Mouse (Mus musculus): Measurements from ENCODE around the gene Sympk.
A peak's percentile ranks its signal among the peaks of the same experiment; 100 is the strongest.
"Not testable (repeated sequence)": the region's sequence is repeated elsewhere in the genome, so short reads cannot be mapped to it uniquely, and the experiment has no call there.

Gene Sympk

DNA sequence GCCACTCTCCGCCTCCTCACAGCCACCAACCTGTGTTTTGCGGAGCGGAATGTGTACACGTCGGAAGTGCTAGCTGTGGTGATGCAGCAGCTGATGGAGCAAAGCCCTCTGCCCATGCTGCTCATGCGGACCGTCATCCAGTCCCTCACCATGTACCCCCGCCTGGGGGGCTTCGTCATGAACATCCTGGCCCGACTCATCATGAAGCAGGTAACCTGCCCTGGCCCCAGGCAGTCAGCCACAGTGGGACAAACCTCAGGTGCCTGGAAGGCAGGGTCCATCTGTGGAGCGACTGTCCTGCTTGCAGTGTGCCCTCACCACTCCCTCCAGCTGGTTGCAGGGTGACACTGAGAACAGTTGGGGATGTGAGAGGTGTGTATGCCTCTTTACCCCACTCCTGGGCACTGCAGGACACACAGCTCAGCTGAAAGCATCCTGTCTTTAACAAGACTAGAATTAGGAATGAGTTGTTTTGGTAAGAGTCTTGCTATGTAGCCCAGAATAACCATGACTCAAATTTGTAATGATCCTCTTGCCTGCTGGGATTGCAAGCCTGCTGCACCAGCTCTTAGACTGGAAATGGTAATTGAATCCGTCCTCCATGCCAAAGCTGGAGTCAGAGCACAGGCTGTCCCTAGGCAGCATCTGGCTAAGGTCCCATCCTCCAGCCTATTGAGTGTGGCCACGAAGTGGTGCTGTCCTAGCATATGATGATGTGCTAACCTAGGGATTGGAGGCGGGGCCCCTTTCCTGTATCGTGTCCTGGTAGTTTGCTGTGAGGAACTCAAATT, 28.4 kb downstream of the Sympk start:
- DNase-seq (ENCODE audit: extremely low read depth, low read depth): no peak

DNA sequence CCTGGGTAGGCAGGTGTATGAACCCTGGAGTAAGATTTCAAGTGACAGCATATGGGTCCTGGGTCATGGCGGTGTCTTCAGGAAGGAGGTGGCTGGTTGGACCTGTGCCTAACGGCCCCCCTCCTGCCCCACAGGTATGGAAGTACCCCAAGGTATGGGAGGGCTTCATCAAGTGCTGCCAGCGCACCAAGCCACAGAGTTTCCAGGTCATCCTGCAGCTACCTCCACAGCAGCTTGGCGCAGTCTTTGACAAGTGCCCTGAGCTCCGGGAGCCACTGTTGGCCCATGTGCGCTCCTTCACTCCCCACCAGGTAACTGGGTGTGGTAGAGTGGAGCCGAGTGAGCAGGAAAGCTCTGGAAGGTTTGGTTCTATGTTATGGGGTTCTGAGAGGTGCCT, 29.0 kb downstream of the Sympk start:
- no peak for DNase-seq (ENCODE audit: extremely low read depth, low read depth)

DNA sequence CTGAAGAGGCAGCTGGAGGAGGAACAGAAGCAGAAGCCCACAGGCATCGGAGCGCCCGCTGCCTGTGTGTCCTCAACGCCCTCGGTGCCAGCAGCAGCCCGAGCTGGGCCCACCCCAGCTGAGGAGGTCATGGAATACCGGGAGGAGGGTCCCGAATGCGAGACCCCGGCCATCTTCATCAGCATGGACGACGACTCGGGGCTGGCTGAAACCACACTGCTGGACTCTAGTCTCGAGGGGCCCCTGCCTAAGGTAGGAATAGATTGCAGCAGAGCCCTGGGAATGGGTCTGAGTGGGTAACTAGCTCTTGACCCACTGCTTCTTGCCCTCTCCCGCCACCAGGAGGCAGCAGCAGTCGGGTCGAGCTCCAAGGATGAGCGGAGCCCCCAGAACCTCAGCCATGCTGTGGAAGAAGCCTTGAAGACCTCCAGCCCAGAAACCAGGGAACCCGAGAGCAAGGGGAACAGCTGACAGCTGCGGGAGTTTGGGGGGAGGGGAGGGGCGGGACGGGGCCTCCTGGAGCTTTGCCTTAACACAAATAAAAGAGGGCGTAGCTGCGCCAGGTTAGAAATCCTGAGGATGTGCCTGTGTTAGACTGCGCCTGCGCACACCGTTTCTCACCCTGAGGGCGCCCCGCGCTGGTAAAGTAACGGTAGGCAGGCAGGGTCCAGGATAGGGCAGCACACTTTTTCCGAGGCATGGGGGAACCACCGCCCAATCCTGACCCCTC, 30.0 kb downstream of the Sympk start, which contains the start of gene Rsph6a:
Gene Rsph6a (plus strand): TSS at position 644 of the 730 bp plus-strand sequence.
- DNase-seq (ENCODE audit: extremely low read depth, low read depth): no peak

GRCm38 (mm10) chr7:19054777-19055076, 30.6 kb downstream of the Sympk start:
- DNase-seq (ENCODE audit: extremely low read depth, low read depth): no peak

DNA sequence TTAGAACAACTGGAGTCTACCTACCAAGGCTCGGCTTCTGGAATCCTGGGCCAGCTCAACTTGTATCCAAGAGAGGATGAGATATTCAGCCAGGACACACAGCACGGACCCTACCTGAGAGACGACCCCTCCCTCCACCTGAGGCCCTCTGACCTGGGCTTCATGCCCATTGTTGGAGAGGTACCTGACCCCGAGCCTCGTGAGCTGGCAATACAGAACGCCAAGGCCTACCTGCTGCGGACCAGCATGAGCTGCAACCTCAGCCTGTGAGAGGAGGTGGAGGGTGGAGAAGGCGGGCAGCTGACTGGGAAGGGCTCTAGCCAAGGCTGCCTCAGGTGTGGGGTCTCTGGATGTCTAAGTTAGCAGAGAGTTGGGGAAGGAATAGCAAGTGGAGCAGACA, 30.9 kb downstream of the Sympk start:
- no peak for DNase-seq (ENCODE audit: extremely low read depth, low read depth)

DNA sequence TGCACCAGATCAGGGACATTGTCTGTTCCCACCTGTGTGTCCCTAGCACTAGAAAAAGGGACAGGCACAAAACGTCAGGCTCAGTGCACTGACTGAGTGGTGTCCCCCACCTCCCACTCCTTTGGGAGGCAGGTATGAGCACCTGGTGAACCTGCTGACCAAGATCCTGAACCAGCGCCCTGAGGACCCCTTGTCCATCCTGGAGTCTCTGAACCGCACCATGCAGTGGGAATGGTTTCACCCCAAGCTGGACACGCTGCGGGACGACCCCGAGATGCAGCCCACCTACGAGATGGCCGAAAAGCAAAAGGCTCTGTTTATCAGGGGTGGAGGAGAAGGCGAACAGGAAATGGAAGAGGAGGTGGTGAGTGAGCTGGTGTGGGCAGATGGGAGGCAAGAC, 33.2 kb downstream of the Sympk start:
- no peak for DNase-seq (ENCODE audit: extremely low read depth, low read depth)

DNA sequence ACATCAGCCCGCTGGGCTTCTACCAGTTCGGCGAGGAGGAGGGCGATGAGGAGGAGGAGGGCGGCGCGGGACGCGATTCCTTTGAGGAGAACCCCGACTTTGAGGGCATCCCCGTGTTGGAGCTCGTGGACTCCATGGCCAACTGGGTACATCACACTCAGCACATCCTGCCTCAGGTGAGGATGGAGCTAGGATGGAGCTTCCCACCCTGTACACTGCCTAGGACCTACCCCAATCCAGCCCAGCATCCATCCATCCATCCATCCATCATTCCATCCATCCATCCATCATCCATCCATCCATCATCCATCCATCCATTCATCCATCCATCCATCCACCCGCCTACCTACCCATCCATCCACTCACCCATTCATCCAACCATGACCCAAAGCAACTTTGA, 41.7 kb downstream of the Sympk start:
- no peak for DNase-seq (ENCODE audit: extremely low read depth, low read depth)

DNA sequence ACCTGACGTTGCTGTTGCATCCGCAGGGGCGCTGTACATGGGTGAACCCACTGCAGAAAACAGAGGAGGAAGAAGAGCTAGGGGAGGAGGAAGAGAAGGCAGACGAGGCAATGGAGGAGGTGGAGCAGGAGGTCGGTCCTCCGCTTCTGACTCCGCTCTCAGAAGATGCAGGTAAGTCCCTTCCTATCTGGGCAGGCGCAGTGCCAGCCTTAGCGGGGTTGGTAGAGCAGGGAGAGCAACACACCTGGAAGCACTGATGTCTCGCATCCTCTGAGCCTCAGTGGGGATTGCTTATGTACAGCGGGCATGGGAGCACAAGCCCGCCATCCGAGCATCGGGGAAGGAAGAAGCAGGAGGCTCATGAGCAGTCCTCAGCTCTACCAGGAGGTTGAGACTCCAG, 42.9 kb downstream of the Sympk start:
- DNase-seq (ENCODE audit: extremely low read depth, low read depth): no peak

- no peak for DNase-seq (ENCODE audit: extremely low read depth, low read depth)
These were observed 43.8 kb downstream of the Sympk start for GRCm38 (mm10) chr7:19067935-19068334.

GRCm38 (mm10) chr7:19068707-19069106, 44.5 kb downstream of the Sympk start:
- peak; percentile 57 for DNase-seq (ENCODE audit: extremely low read depth, low read depth)

DNA sequence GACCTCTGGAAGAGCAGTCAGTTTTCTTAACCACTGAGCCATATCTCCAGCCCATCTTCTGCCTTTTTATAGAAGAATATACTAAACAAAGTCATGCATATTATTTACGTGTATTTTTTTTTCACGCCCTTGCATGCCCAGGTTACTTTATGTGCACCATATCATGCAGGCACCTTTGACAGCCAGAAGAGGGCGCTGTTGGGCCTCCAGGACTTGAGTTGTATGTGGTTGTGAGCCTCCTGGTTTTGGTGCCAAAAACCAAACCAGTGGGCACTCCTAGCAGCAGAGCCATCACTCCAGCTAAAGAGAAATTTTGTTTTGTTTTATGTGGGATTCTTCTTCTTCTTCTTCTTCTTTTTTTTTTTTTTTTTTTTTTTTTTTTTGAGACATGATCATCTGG, 45.3 kb downstream of the Sympk start:
- peak; percentile 36 for DNase-seq (ENCODE audit: extremely low read depth, low read depth)

GRCm38 (mm10) chr7:19071024-19071423, 46.8 kb downstream of the Sympk start:
- DNase-seq (ENCODE audit: extremely low read depth, low read depth): not testable (repeated sequence)

- DNase-seq (ENCODE audit: extremely low read depth, low read depth): no peak
These were observed 49.3 kb downstream of the Sympk start for GRCm38 (mm10) chr7:19073504-19073903.

- no peak for DNase-seq (ENCODE audit: extremely low read depth, low read depth)
These were observed 50.3 kb downstream of the Sympk start for GRCm38 (mm10) chr7:19074494-19074893.

DNA sequence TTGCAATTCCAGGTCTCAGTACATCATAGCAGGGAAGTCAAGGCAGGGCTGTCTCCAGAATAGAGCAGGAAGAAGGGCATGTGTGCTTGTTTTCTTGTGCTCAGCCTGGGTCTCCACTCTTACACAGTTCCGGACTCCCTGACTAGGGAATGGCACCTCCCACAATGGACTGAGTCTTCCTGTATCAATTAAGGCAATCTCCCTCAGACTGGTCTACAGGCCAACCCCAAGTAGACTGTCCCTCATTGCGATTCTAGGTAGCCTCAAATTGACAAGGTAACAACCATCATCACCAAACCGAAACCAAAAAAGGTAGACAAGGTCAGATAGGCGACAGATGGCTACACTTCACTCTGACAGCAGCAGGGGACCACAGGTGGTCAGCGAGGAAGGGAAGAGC, 51.1 kb downstream of the Sympk start:
- DNase-seq (ENCODE audit: extremely low read depth, low read depth): no peak

- DNase-seq (ENCODE audit: extremely low read depth, low read depth): peak; percentile 87
These were observed 51.8 kb downstream of the Sympk start, which contains the start of gene Dmwd for GRCm38 (mm10) chr7:19075723-19076585. Gene Dmwd, plus strand, starts transcription at chr7:19076227.

DNA sequence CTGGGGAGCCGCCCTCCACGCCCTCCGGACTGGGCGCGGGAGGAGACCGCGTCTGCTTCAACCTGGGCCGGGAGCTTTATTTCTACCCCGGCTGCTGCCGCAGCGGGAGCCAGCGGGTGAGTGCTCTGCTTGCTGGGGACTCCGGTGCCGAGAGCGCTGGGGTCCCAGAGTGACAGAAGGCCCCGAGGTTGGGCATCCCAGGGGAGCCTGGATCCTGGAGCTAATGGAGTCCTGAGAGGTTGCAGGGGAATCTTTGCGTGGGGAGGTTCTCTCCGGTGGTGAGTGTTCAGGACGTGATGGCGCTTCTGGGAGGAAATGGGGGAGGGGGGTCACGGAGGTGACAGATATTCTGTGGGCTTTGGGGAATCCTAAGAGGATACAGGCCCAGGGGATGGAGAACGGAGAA, 52.4 kb downstream of the Sympk start:
- DNase-seq (ENCODE audit: extremely low read depth, low read depth): no peak

DNA sequence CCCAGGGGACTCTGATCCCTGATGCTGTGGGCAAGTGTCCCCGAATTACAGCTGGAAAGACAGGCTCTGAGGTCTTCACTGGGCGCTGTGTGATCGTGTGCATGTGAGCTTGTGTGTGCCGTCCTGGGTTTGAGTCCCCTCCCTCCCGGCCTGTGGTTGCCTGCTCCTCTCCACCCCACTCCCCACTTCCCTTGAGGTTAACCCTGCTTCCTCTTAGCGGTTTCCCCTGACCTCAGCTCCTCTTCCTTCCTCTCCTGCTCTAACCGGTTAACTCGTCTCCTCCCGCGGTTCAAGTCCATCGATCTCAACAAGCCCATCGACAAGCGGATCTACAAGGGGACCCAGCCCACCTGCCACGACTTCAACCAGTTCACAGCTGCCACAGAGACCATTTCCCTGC, 53.6 kb downstream of the Sympk start:
- DNase-seq (ENCODE audit: extremely low read depth, low read depth): peak; percentile 78

DNA sequence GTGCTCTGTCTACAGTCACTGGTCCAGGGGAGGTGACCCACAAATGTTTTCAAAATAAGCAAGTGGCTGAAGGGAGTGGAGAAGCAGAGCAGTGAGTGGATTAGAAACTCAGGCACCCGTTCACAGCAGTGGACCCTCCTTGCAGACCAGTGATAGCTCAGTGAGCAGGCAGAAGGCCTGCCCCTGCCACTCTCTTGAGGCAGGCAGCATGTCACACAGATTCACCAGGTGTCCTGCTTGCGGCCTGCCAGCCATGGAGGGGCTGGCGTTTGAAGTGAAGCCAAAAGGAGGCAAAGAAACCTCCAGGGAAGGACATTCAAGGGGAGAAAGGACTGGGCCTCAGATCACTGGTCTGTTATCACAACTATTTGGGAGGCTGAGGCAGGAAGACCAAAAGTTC, 54.6 kb downstream of the Sympk start:
- DNase-seq (ENCODE audit: extremely low read depth, low read depth): no peak

DNA sequence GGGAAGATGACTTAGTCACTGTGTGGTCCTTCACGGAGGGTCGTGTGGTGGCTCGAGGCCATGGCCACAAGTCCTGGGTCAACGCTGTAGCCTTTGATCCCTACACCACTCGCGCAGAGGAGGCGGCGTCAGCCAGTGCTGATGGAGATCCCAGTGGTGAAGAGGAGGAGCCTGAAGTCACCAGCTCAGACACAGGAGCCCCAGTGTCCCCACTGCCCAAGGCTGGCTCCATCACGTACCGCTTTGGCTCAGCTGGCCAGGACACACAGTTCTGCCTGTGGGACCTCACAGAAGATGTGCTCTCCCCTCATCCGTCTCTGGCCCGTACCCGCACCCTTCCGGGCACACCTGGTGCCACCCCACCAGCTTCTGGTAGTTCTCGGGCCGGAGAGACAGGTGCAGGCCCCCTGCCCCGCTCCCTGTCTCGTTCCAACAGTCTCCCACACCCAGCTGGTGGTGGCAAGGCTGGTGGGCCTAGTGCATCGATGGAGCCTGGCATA, 56.3 kb downstream of the Sympk start:
- DNase-seq (ENCODE audit: extremely low read depth, low read depth): no peak

DNA sequence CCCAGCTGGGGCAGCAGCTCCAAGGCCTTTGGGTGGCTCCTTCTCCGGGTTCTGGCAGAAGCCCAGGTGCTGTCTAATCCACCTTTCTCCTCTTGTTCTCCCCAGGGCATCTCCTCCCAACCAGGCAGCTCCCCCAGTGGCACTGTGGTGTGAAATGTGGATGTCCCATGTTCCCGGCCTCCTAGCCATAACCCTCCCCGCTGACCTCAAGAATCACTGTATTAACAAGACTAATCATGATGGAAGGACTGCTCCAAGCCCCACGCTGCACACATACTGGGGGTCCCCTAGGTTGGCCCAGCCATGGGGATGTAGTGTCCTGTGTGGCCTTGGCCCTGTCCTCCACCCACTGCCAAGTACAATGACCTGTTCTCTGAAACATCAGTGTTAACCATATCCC, 58.0 kb downstream of the Sympk start:
- DNase-seq (ENCODE audit: extremely low read depth, low read depth): no peak

DNA sequence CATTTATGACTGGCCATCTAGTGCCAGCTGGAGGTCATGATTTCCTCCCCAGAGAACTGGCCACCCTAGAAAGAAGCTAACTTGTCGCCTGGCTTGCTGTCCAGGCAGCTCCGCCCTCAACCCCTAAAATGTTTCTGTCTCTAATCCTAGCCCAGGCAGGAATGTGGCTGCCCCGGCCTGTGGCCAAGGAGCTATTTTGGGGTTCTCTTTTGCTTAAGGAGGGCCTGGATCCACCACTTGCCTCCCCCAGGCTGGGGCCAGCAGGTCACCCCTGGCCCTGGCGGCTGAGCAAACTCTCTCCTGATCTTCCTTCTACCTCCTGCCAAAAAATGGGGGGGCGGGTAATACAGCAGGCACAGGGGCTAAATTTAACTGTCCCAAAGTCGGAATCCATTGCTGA, 58.9 kb downstream of the Sympk start:
- DNase-seq (ENCODE audit: extremely low read depth, low read depth): no peak
